33 mouse cellular contexts compared by ENCODE assay signal in genomic region chr2:122356187-122356586, GRCm38 (mm10). TPM values are rescaled to one million over a fixed set of nuclear protein-coding genes. Genes with fewer than 3 reads are reported as not detected.
A peak's percentile ranks its signal among the peaks of the same experiment; 100 is the strongest.
DNase-seq lines count a peak whose midpoint lies in the region; TF ChIP-seq lines count a peak whose summit lies in the region.
"Had no signal": no experiment of that assay in that cellular context is flagged by ENCODE, and none has a peak within 500 bp of the region (broad histone marks: within the 10 kb centered on the region; RNA-seq: fewer than 3 reads in every experiment).

No protein-coding gene starts in this region.

- no peaks in the 10 kb centered on the region for H3K27me3 ChIP-seq in kidney, adult 2 months (replicated peaks; ENCODE audit: control insufficient read depth, insufficient read depth, low read length)
- no peaks in the 10 kb centered on the region for H3K27me3 ChIP-seq in myocyte (ENCODE audit: control insufficient read depth, insufficient read depth, insufficient read length)
- H3K27me3 ChIP-seq: embryonic facial prominence, embryonic 13.5 days; heart, embryonic 12.5 days; hindbrain, embryonic 13.5 days; liver, embryonic 13.5 days; midbrain, embryonic 15.5 days; Patski had no signal

- H3K27ac ChIP-seq in kidney, adult 2 months (ENCODE audit: insufficient read depth, low read depth, low read length), result no peak overlapping the region
- H3K27ac ChIP-seq: embryonic facial prominence, embryonic 13.5 days; forebrain, embryonic 10.5 days; forebrain, embryonic 15.5 days; gastrocnemius, adult 2 months; heart, adult 2 months; layer of hippocampus, adult 2 months; liver, embryonic 13.5 days; macrophage; midbrain, embryonic 15.5 days had no signal

- peak overlapping the region; percentile 47 for H3K4me2 ChIP-seq in myocyte (ENCODE audit: low read depth)
- H3K4me2 ChIP-seq: embryonic facial prominence, embryonic 13.5 days; forebrain, embryonic 15.5 days; heart, embryonic 12.5 days; hindbrain, embryonic 13.5 days; liver, embryonic 13.5 days; midbrain, embryonic 15.5 days had no signal

- H3K79me2 ChIP-seq in myocyte (ENCODE audit: control insufficient read depth, insufficient read depth), result peaks cover 8% of the 10 kb centered on the region

- H3ac ChIP-seq in myocyte (ENCODE audit: control insufficient read depth, insufficient read length), result no peak overlapping the region

- H3K36me3 ChIP-seq in kidney, adult 2 months (ENCODE audit: control insufficient read depth, insufficient read depth, low read length), result no peaks in the 10 kb centered on the region
- peaks cover 10% of the 10 kb centered on the region for H3K36me3 ChIP-seq in myocyte (ENCODE audit: control insufficient read depth, insufficient read depth)
- H3K36me3 ChIP-seq: G1E had no signal

- no peak overlapping the region for H3K4me3 ChIP-seq in kidney, adult 2 months (ENCODE audit: insufficient read depth, low read depth, low read length)
- H3K4me3 ChIP-seq in myocyte, result no peak overlapping the region
- H3K4me3 ChIP-seq: embryonic facial prominence, embryonic 13.5 days; forebrain, embryonic 10.5 days; forebrain, embryonic 15.5 days; gastrocnemius, adult 2 months; heart, adult 2 months; heart, embryonic 12.5 days; hindbrain, embryonic 13.5 days; layer of hippocampus, adult 2 months; liver, embryonic 13.5 days; midbrain, embryonic 15.5 days had no signal

- no peak for TF ChIP-seq POLR2A in kidney, adult 2 months (IDR thresholded peaks at IDR 0.05; ENCODE audit: low read depth, low read length)
- TF ChIP-seq POLR2A in myocyte (IDR thresholded peaks at IDR 0.05; ENCODE audit: insufficient read length, low read depth), result no peak

- 80% methylated on average over 3 of the region's 3 CpGs for WGBS in kidney, adult 2 months

- peak; percentile 25 for DNase-seq in kidney, adult 2 months
- DNase-seq in kidney, postnatal 10 days, result no peak
- peak; percentile 35 for DNase-seq in 416B (ENCODE audit: low read depth)
- peak; percentile 29 for DNase-seq in T-cell, adult 2 months (ENCODE audit: low spot score)
- no peak for DNase-seq in left cerebral cortex, postnatal 14 days (ENCODE audit: low spot score in 2 of 2)
- DNase-seq: adrenal gland, postnatal 14 days; gastrocnemius, adult 2 months; heart, adult 2 months; heart, postnatal 4 days; kidney, adult 9 months; left cerebral cortex, postnatal 4 days; liver, embryonic 13.5 days; lung, adult 2 months; lung, postnatal 10 days had no signal

- H3K4me1 ChIP-seq in kidney, adult 2 months (ENCODE audit: control insufficient read depth, insufficient read depth, low read length), result peaks cover 5% of the 10 kb centered on the region

- TF ChIP-seq CTCF in kidney, adult 2 months (conservative IDR thresholded peaks at IDR 0.05; ENCODE audit: insufficient read depth, insufficient read length, low read depth, low read length), result no peak

- intact Hi-C loops in left cerebral cortex, postnatal 14 days (cut with DNase I), result no loop called here

TF ChIP-seq in myocyte, 11 proteins besides CTCF, POLR2A, EP300 and RAD21:
- TF ChIP-seq REST (IDR thresholded peaks at IDR 0.05; ENCODE audit: insufficient read depth, insufficient read length), result no peak
- TF ChIP-seq POLR2AphosphoS2 (IDR thresholded peaks at IDR 0.05; ENCODE audit: insufficient read length, low read depth), result no peak
- no peak for TF ChIP-seq USF1 (IDR thresholded peaks at IDR 0.05; ENCODE audit: low read depth)
- TF ChIP-seq MYOD1 (IDR thresholded peaks at IDR 0.05; ENCODE audit: control insufficient read depth in 1 of 3, insufficient read length in 2 of 3, low read depth in 2 of 3), result no peak
- no peak for TF ChIP-seq TCF12 (IDR thresholded peaks at IDR 0.05; ENCODE audit: insufficient read depth, poor library complexity, severe bottlenecking)
- no peak for TF ChIP-seq CEBPB (IDR thresholded peaks at IDR 0.05; ENCODE audit: insufficient read depth, poor library complexity, severe bottlenecking)
- no peak for TF ChIP-seq TCF3 (IDR thresholded peaks at IDR 0.05; ENCODE audit: insufficient read length, low read depth)
- no peak for TF ChIP-seq MAX (IDR thresholded peaks at IDR 0.05; ENCODE audit: low read depth)
- no peak for TF ChIP-seq E2F4 (IDR thresholded peaks at IDR 0.05; ENCODE audit: insufficient read depth)
- TF ChIP-seq SRF (IDR thresholded peaks at IDR 0.05; ENCODE audit: control insufficient read depth, insufficient read length, low read depth), result no peak

RNA-seq across cellular contexts. Expression of gene Shf, which starts 12.8 kb away (rescaled TPM):
- polyA plus RNA-seq in kidney, adult 2 months (2012; rRNA removed), result 14.7 and 16.2 TPM in 2 replicates
- 48.5 TPM for polyA plus RNA-seq in myocyte (2012; fragmentation: generic; extraction: Trizol)
- 10 to 100 TPM; 75.3 to 77.1 TPM for total RNA-seq in left cerebral cortex, postnatal 14 days (2021)

RNA-seq across cellular contexts. Expression of gene Duox1, which starts 40.7 kb away (rescaled TPM):
- 0.20 and 0.31 TPM in 2 replicates for polyA plus RNA-seq in kidney, adult 2 months (2012; rRNA removed)
- 0.10 TPM for polyA plus RNA-seq in myocyte (2012; fragmentation: generic; extraction: Trizol)
- under 1 TPM; 0.07 to 0.15 TPM for total RNA-seq in left cerebral cortex, postnatal 14 days (2021)
- total RNA-seq: adrenal gland, postnatal 14 days; common myeloid progenitor, adult 5-6 weeks; G1E; heart, postnatal 4 days; layer of hippocampus, adult 2 months; layer of hippocampus, postnatal 14 days had no signal
- polyA plus RNA-seq: forebrain, embryonic 10.5 days; G1E; heart, postnatal 0 days; liver, embryonic 13.5 days; macrophage had no signal

RNA-seq across cellular contexts. Expression of gene Duoxa1, which starts 42.7 kb away (rescaled TPM):
- 0.28 and 0.35 TPM in 2 replicates for polyA plus RNA-seq in kidney, adult 2 months (2012; rRNA removed)
- 2.6 TPM for polyA plus RNA-seq in myocyte (2012; fragmentation: generic; extraction: Trizol)
- not detected for total RNA-seq in left cerebral cortex, postnatal 14 days (2021)
- total RNA-seq: heart, postnatal 4 days; layer of hippocampus, adult 2 months; layer of hippocampus, postnatal 14 days had no signal
- polyA plus RNA-seq: forebrain, embryonic 10.5 days; forebrain, embryonic 15.5 days; frontal cortex, adult 2 months; G1E; heart, embryonic 12.5 days; heart, postnatal 0 days; intestine, embryonic 16.5 days; liver, embryonic 13.5 days; macrophage; neural tube, embryonic 11.5 days had no signal

RNA-seq across cellular contexts. Expression of gene Duoxa2, which starts 57.5 kb away (rescaled TPM):
- polyA plus RNA-seq in kidney, adult 2 months (2012; rRNA removed), result 0.20 TPM in 1 of 2 replicates, not detected in the other
- polyA plus RNA-seq in myocyte (2012; fragmentation: generic; extraction: Trizol), result not detected
- not detected for total RNA-seq in left cerebral cortex, postnatal 14 days (2021)
- total RNA-seq: adrenal gland, postnatal 14 days; common myeloid progenitor, adult 5-6 weeks; gastrocnemius, adult 2 months; gastrocnemius, postnatal 4 days; layer of hippocampus, adult 2 months; layer of hippocampus, postnatal 14 days; left cerebral cortex, adult 8-10 months had no signal
- polyA plus RNA-seq: embryonic facial prominence, embryonic 13.5 days; forebrain, embryonic 10.5 days; frontal cortex, adult 2 months; G1E; heart, embryonic 12.5 days; hindbrain, embryonic 13.5 days; liver, embryonic 13.5 days; macrophage; Patski had no signal

RNA-seq across cellular contexts. Expression of gene Duox2, which starts 57.9 kb away (rescaled TPM):
- 0.05 and 0.17 TPM in 2 replicates for polyA plus RNA-seq in kidney, adult 2 months (2012; rRNA removed)
- 0.12 TPM for polyA plus RNA-seq in myocyte (2012; fragmentation: generic; extraction: Trizol)
- under 1 TPM in 1 of 2 experiments, not detected in 1; 0.09 TPM for total RNA-seq in left cerebral cortex, postnatal 14 days (2021)
- total RNA-seq: common myeloid progenitor, adult 5-6 weeks had no signal
- polyA plus RNA-seq: forebrain, embryonic 10.5 days; G1E; hindbrain, embryonic 13.5 days; liver, embryonic 13.5 days; macrophage; midbrain, embryonic 15.5 days had no signal

Comparison
In these comparisons a context has a peak if more than half of its experiments do, and no peak if none do; other contexts are left out.
1. DNase-seq: peak in kidney, adult 2 months (single experiment), 416B (single experiment) and T-cell, adult 2 months (single experiment); none in kidney, postnatal 10 days (single experiment) and left cerebral cortex, postnatal 14 days (0 of 2).